Mouse (Mus musculus) C2C12 (cell line): ENCODE results near the gene Casp6.

Experiments
- CTCF ChIP-seq: IDR thresholded peaks from one replicate; pipeline ENCODE4 v1.5.1; 2011; ENCODE audit not compliant: control insufficient read depth, insufficient read depth, insufficient read length
- MAX ChIP-seq: IDR thresholded peaks from one replicate; pipeline ENCODE4 v1.6.1; 2011; ENCODE audit warnings: mild to moderate bottlenecking, control low read depth
- MYOD1 ChIP-seq: IDR thresholded peaks from one replicate; pipeline ENCODE4 v1.6.1; 2011; ENCODE audit warnings: low read depth; ENCODE audit not compliant: control insufficient read depth, insufficient read length

- TF ChIP-seq CTCF (no peak), MAX (no peak), MYOD1 (no peak)
These were observed 23.9 kb upstream of the Casp6 start for GRCm38 (mm10) chr3:129877327-129877726.
